Mouse (Mus musculus) bone marrow, adult 2 months (tissue): ENCODE results near the gene Slc22a14. TPM values are rescaled to one million over a fixed set of nuclear protein-coding genes. Genes with fewer than 3 reads are reported as not detected.

Source experiments
- H3K27ac ChIP-seq: fragments of 200-500 bp; 2 replicates; pipeline ENCODE4 v1.5.1; 2012; ENCODE audit warnings: low read depth, mild to moderate bottlenecking, control low read depth, inconsistent platforms, low read length; ENCODE audit not compliant: control insufficient read depth, poor library complexity, insufficient read depth
- H3K4me1 ChIP-seq: fragments of 200-500 bp; 2 replicates; pipeline ENCODE4 v1.6.1; 2011; ENCODE audit warnings: low read length; ENCODE audit not compliant: control insufficient read depth, insufficient read depth
- H3K4me3 ChIP-seq: fragments of 200-500 bp; replicated peaks from 2 replicates; pipeline ENCODE3; 2011; ENCODE audit warnings: mild to moderate bottlenecking, low read depth, low read length, control low read depth; ENCODE audit not compliant: control insufficient read depth
- CTCF ChIP-seq: fragments of 200-500 bp; IDR thresholded peaks from 2 replicates; pipeline ENCODE4 v1.5.1; 2011; ENCODE audit warnings: low read length, control low read depth; ENCODE audit not compliant: control insufficient read depth, insufficient read depth
- POLR2A ChIP-seq: fragments of 200-500 bp; IDR thresholded peaks from 2 replicates; pipeline ENCODE4 v1.6.1; 2011; ENCODE audit warnings: low read depth, mild to moderate bottlenecking, control low read depth, low read length, borderline replicate concordance; ENCODE audit not compliant: control insufficient read depth
- WGBS: fragments of 180-500 bp; shearing (Covaris S2); methylation state at CpG from one replicate; pipeline ENCODE4 v1.1.7; 2018; 5-methylcytosine and 5-hydroxymethylcytosine counted together
- polyA plus RNA-seq: library from polyadenylated mRNA; stranded (reverse); fragments of >200 nt; gene quantifications from 2 replicates; pipeline ENCODE4 v1.2.4, GENCODE M21; 2011; ENCODE audit warnings: low replicate concordance; ENCODE audit not compliant: missing spikeins, insufficient read depth, insufficient read length

Gene Slc22a14
- polyA plus RNA-seq, 1 experiment, result 8.0 TPM

GRCm38 (mm10) chr9:119335571-119335970 is 29.8 kb downstream of the Slc22a14 start:
- no peak overlapping the region for H3K4me3 ChIP-seq
- WGBS, result 88% methylated on average over 4 of the region's 4 CpGs
- TF ChIP-seq CTCF, result no peak
- no peak for TF ChIP-seq POLR2A
- peaks cover 7% of the 10 kb centered on the region; the same call in 1 of the 2 replicates for H3K4me1 ChIP-seq
- H3K27ac ChIP-seq, result no peak overlapping the region

GRCm38 (mm10) chr9:119334834-119335233 is 30.5 kb downstream of the Slc22a14 start:
- no peak overlapping the region for H3K4me3 ChIP-seq

GRCm38 (mm10) chr9:119334324-119334723 is 31.0 kb downstream of the Slc22a14 start:
- TF ChIP-seq POLR2A (no peak), CTCF (no peak)
- H3K4me3 ChIP-seq, result no peak overlapping the region
- peaks cover 7% of the 10 kb centered on the region; the same call in 1 of the 2 replicates for H3K4me1 ChIP-seq
- peak overlapping the region; percentile 75 for H3K27ac ChIP-seq
- WGBS, result 5% methylated on average over 10 of the region's 10 CpGs

More at GRCm38 (mm10) chr9:119334834-119335233, 30.5 kb downstream of the Slc22a14 start:
- TF ChIP-seq POLR2A, result no peak
- no peak for TF ChIP-seq CTCF
- Histone ChIP-seq H3K27ac (peak overlapping the region; percentile 75), H3K4me1 (peaks cover 7% of the 10 kb centered on the region; the same call in 1 of the 2 replicates)
- WGBS, result 65% methylated on average over 2 of the region's 2 CpGs

GRCm38 (mm10) chr9:119330186-119330963 is 35.0 kb downstream of the Slc22a14 start:
- Histone ChIP-seq H3K4me3 (no peak overlapping the region), H3K4me1 (peaks cover 6% of the 10 kb centered on the region; the same call in 1 of the 2 replicates), H3K27ac (no peak overlapping the region)
- 77% methylated on average over 15 of the region's 15 CpGs for WGBS
- no peak for TF ChIP-seq CTCF
- no peak for TF ChIP-seq POLR2A

GRCm38 (mm10) chr9:119328488-119328887 is 36.9 kb downstream of the Slc22a14 start:
- H3K4me1 ChIP-seq, result peaks cover 3% of the 10 kb centered on the region; the same call in 1 of the 2 replicates
- H3K4me3 ChIP-seq, result no peak overlapping the region
- 3% methylated on average over 3 of the region's 3 CpGs for WGBS
- TF ChIP-seq CTCF (no peak), POLR2A (no peak)
- H3K27ac ChIP-seq, result no peak overlapping the region

- Histone ChIP-seq H3K4me3 (no peak overlapping the region), H3K27ac (no peak overlapping the region), H3K4me1 (peaks cover 3% of the 10 kb centered on the region; the same call in 1 of the 2 replicates)
- WGBS, result 0% methylated on average over 1 of the region's 1 CpGs
- no peak for TF ChIP-seq POLR2A
These were observed 41.2 kb downstream of the Slc22a14 start for GRCm38 (mm10) chr9:119324130-119324529.

- Histone ChIP-seq H3K4me3 (peak overlapping the region; percentile 91), H3K27ac (peak overlapping the region; percentile 95), H3K4me1 (peaks cover 3% of the 10 kb centered on the region; the same call in 1 of the 2 replicates)
- TF ChIP-seq POLR2A (no peak), CTCF (no peak)
- WGBS, result 3% methylated on average over 9 of the region's 9 CpGs
These were observed 42.1 kb downstream of the Slc22a14 start for GRCm38 (mm10) chr9:119323260-119323645.

GRCm38 (mm10) chr9:119322289-119323259 is 42.8 kb downstream of the Slc22a14 start, which contains the start of gene Oxsr1:
Gene Oxsr1 (minus strand): TSS chr9:119322427.
- peaks cover 2% of the 10 kb centered on the region; the same call in 1 of the 2 replicates for H3K4me1 ChIP-seq

More at GRCm38 (mm10) chr9:119322289-119323259, 42.8 kb downstream of the Slc22a14 start, which contains the start of gene Oxsr1:
- H3K4me3 ChIP-seq, result peak within 1 kb of the TSS; percentile 91
- TF ChIP-seq POLR2A, result peak; percentile 66; the same call in 1 of the 2 replicates
- no peak for TF ChIP-seq CTCF
- WGBS, result under 1% methylated on average over 76 of the region's 76 CpGs
- peak within 1 kb of the TSS; percentile 98 for H3K27ac ChIP-seq
